Comparison of ENCODE assay signal across 15 mouse cellular contexts in the genomic region with DNA sequence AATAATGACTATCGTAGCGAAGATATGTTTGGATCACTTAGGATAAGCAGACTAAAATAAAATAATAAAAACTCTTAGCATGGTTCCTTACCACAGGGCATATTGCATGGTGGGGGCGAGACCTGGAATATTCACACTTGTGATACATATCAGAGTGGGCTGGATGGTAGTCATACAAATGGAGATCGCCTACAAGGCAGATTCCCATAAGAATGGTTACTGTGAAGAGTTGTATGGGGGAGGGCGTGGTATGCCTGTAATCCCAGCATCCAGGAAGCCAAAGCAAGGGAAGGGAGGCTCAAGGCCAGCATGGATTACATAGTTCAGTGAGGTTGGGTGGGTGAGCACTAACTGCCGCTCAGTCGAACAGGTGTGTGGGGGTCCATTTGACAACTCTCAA. TPM values are rescaled to one million over a fixed set of nuclear protein-coding genes. Genes with fewer than 3 reads are reported as not detected.
DNase-seq lines count a peak whose midpoint lies in the region; ATAC-seq and TF ChIP-seq lines count a peak whose summit lies in the region.
"Had no signal": no experiment of that assay in that cellular context is flagged by ENCODE, and none has a peak within 500 bp of the region (broad histone marks: within the 10 kb centered on the region; RNA-seq: fewer than 3 reads in every experiment).

No protein-coding gene starts in this region.

- TF ChIP-seq EP300 in ES-Bruce4 (IDR thresholded peaks at IDR 0.05; ENCODE audit: insufficient read depth, low read depth, low read length): 0 out of 2 replicates have a peak, but pooled peaks have one; percentile 20

- H3K27me3 ChIP-seq in ES-Bruce4 (ENCODE audit: control insufficient read depth, insufficient read depth, low read length, poor library complexity, severe bottlenecking): peaks cover under 1% of the 10 kb centered on the region; the same call in 1 of the 2 replicates
- H3K27me3 ChIP-seq in hindbrain, embryonic 12.5 days: peaks cover 48% of the 10 kb centered on the region
- peaks cover 22% of the 10 kb centered on the region for H3K27me3 ChIP-seq in midbrain, embryonic 15.5 days (replicated peaks)
- H3K27me3 ChIP-seq in heart, embryonic 11.5 days (ENCODE audit: control insufficient read depth, insufficient read depth, low read length): peaks cover 56% of the 10 kb centered on the region
- peaks cover 74% of the 10 kb centered on the region for H3K27me3 ChIP-seq in limb, embryonic 10.5 days (ENCODE audit: low read depth, poor library complexity, severe bottlenecking)

- WGBS in hindbrain, embryonic 12.5 days: 84% methylated on average over 7 of the region's 7 CpGs
- WGBS in midbrain, embryonic 15.5 days: 87% methylated on average over 7 of the region's 7 CpGs
- 77% methylated on average over 7 of the region's 7 CpGs for WGBS in heart, embryonic 11.5 days (ENCODE audit: insufficient replicate concordance)
- WGBS in limb, embryonic 10.5 days: 85% methylated on average over 7 of the region's 7 CpGs

- H3K4me2 ChIP-seq in hindbrain, embryonic 12.5 days (replicated peaks): peak overlapping the region; percentile 92
- peak overlapping the region; percentile 87 for H3K4me2 ChIP-seq in midbrain, embryonic 15.5 days
- no peak overlapping the region for H3K4me2 ChIP-seq in heart, embryonic 11.5 days

- peak; percentile 88 for DNase-seq in ES-CJ7 (ENCODE audit: low read depth, low spot score)
- DNase-seq in limb, embryonic 10.5 days (ENCODE audit: low spot score): no peak
- DNase-seq: adrenal gland, postnatal 14 days; gastrocnemius, postnatal 14 days; kidney, postnatal 25 days; liver had no signal

- peaks cover 7% of the 10 kb centered on the region; the same call in 1 of the 2 replicates for H3K36me3 ChIP-seq in ES-Bruce4 (ENCODE audit: control insufficient read depth, insufficient read depth, low read length, poor library complexity, severe bottlenecking)
- H3K36me3 ChIP-seq in hindbrain, embryonic 12.5 days: peaks cover 30% of the 10 kb centered on the region
- H3K36me3 ChIP-seq in midbrain, embryonic 15.5 days (replicated peaks): peaks cover 26% of the 10 kb centered on the region
- peaks cover 10% of the 10 kb centered on the region for H3K36me3 ChIP-seq in heart, embryonic 11.5 days (ENCODE audit: control insufficient read depth, insufficient read depth, low read length)
- H3K36me3 ChIP-seq in limb, embryonic 10.5 days: peaks cover 15% of the 10 kb centered on the region

- no peak for TF ChIP-seq CTCF in ES-Bruce4 (IDR thresholded peaks at IDR 0.05; ENCODE audit: low read depth, low read length)

- no peak overlapping the region for H3K27ac ChIP-seq in ES-Bruce4 (ENCODE audit: insufficient read depth, low read length)
- no peak overlapping the region for H3K27ac ChIP-seq in hindbrain, embryonic 12.5 days
- no peak overlapping the region for H3K27ac ChIP-seq in midbrain, embryonic 15.5 days
- H3K27ac ChIP-seq in heart, embryonic 11.5 days (ENCODE audit: low read depth, low read length): no peak overlapping the region
- H3K27ac ChIP-seq in limb, embryonic 10.5 days: no peak overlapping the region
- H3K27ac ChIP-seq: heart, embryonic 15.5 days; intestine, embryonic 15.5 days; lung, embryonic 15.5 days had no signal

- H3K4me1 ChIP-seq in ES-Bruce4 (ENCODE audit: control insufficient read depth, insufficient read depth, low read length): no peaks in the 10 kb centered on the region
- peaks cover 36% of the 10 kb centered on the region for H3K4me1 ChIP-seq in hindbrain, embryonic 12.5 days
- peaks cover 51% of the 10 kb centered on the region for H3K4me1 ChIP-seq in midbrain, embryonic 15.5 days
- peaks cover 27% of the 10 kb centered on the region for H3K4me1 ChIP-seq in heart, embryonic 11.5 days (ENCODE audit: control insufficient read depth, insufficient read depth, low read length)
- H3K4me1 ChIP-seq in limb, embryonic 10.5 days: peaks cover 43% of the 10 kb centered on the region

- H3K4me3 ChIP-seq in ES-Bruce4 (ENCODE audit: low read depth, low read length): no peak overlapping the region
- H3K4me3 ChIP-seq in hindbrain, embryonic 12.5 days: peak overlapping the region; percentile 81
- peak overlapping the region; percentile 71 for H3K4me3 ChIP-seq in midbrain, embryonic 15.5 days
- H3K4me3 ChIP-seq in heart, embryonic 11.5 days (ENCODE audit: low read depth, low read length): no peak overlapping the region
- no peak overlapping the region for H3K4me3 ChIP-seq in limb, embryonic 10.5 days
- H3K4me3 ChIP-seq: erythroblast, embryonic 14.5 days; lung, embryonic 15.5 days had no signal

- no peaks in the 10 kb centered on the region for H3K9me3 ChIP-seq in ES-Bruce4 (replicated peaks; ENCODE audit: control insufficient read depth, insufficient read depth, low read length, poor library complexity, severe bottlenecking)
- no peaks in the 10 kb centered on the region for H3K9me3 ChIP-seq in hindbrain, embryonic 12.5 days (replicated peaks)
- H3K9me3 ChIP-seq in midbrain, embryonic 15.5 days: no peaks in the 10 kb centered on the region
- no peaks in the 10 kb centered on the region for H3K9me3 ChIP-seq in heart, embryonic 11.5 days (replicated peaks; ENCODE audit: control insufficient read depth, low read length)
- no peaks in the 10 kb centered on the region for H3K9me3 ChIP-seq in limb, embryonic 10.5 days (replicated peaks)
- H3K9me3 ChIP-seq: heart, embryonic 15.5 days; intestine, embryonic 15.5 days; lung, embryonic 15.5 days had no signal

- TF ChIP-seq POLR2A in ES-Bruce4 (IDR thresholded peaks at IDR 0.05; ENCODE audit: insufficient read depth, low read length): no peak

- no peak for ATAC-seq in hindbrain, embryonic 12.5 days (ENCODE audit: low FRiP score)
- ATAC-seq in midbrain, embryonic 15.5 days (replicated peaks): no peak
- ATAC-seq in heart, embryonic 11.5 days (replicated peaks; ENCODE audit: insufficient number of reproducible peaks, low FRiP score, low TSS enrichment): no peak
- ATAC-seq in inflammation-experienced regulatory T-cells, adult 6 months: no peak
- ATAC-seq: intestine, embryonic 15.5 days had no signal

- H3K9ac ChIP-seq in ES-Bruce4 (ENCODE audit: low read depth, poor library complexity, severe bottlenecking): no peak overlapping the region
- H3K9ac ChIP-seq in hindbrain, embryonic 12.5 days: no peak overlapping the region
- H3K9ac ChIP-seq in midbrain, embryonic 15.5 days: peak overlapping the region; percentile 63; the same call in 1 of the 2 replicates
- no peak overlapping the region for H3K9ac ChIP-seq in heart, embryonic 11.5 days (ENCODE audit: low read depth, low read length)
- H3K9ac ChIP-seq: heart, embryonic 15.5 days; intestine, embryonic 15.5 days; lung, embryonic 15.5 days had no signal

RNA-seq across cellular contexts. Expression of gene Tmem198, which starts 1.4 kb away (rescaled TPM):
- 0.27 and 0.53 TPM in 2 replicates for polyA plus RNA-seq in ES-Bruce4 (2011; ENCODE audit: insufficient read depth, insufficient read length, low read depth, missing spikeins)
- polyA plus RNA-seq in hindbrain, embryonic 12.5 days (2016; fragmentation: Nextera tagmentation; extraction: Ambion mirVana): 25.3 and 25.7 TPM in 2 replicates
- polyA plus RNA-seq in midbrain, embryonic 15.5 days (2015; fragmentation: Nextera tagmentation; extraction: Ambion mirVana): 59.2 and 60.0 TPM in 2 replicates
- polyA plus RNA-seq in heart, embryonic 11.5 days (2014; fragmentation: Nextera tagmentation; extraction: Ambion mirVana): 0.14 and 0.54 TPM in 2 replicates
- polyA plus RNA-seq in limb, embryonic 10.5 days (2016; fragmentation: Nextera tagmentation; extraction: Ambion mirVana): 0.35 and 0.69 TPM in 2 replicates
- polyA plus RNA-seq in inflammation-experienced regulatory T-cells, adult 6 months (2017; shearing (Covaris generic)): under 1 TPM in 1 of 3 experiments, not detected in 2; 0.24 TPM

RNA-seq across cellular contexts. Expression of gene Chpf, which starts 1.6 kb away (rescaled TPM):
- polyA plus RNA-seq in ES-Bruce4 (2011; ENCODE audit: insufficient read depth, insufficient read length, low read depth, missing spikeins): 13.3 and 15.1 TPM in 2 replicates
- polyA plus RNA-seq in hindbrain, embryonic 12.5 days (2016; fragmentation: Nextera tagmentation; extraction: Ambion mirVana): 39.2 and 41.5 TPM in 2 replicates
- polyA plus RNA-seq in midbrain, embryonic 15.5 days (2015; fragmentation: Nextera tagmentation; extraction: Ambion mirVana): 42.3 and 45.8 TPM in 2 replicates
- 21.4 and 24.6 TPM in 2 replicates for polyA plus RNA-seq in heart, embryonic 11.5 days (2014; fragmentation: Nextera tagmentation; extraction: Ambion mirVana)
- 23.7 and 28.8 TPM in 2 replicates for polyA plus RNA-seq in limb, embryonic 10.5 days (2016; fragmentation: Nextera tagmentation; extraction: Ambion mirVana)
- 1 to 10 TPM; 5.5 to 6.9 (median 5.6) TPM for polyA plus RNA-seq in inflammation-experienced regulatory T-cells, adult 6 months (2017; shearing (Covaris generic))

RNA-seq across cellular contexts. Expression of gene Obsl1, which starts 25.5 kb away (rescaled TPM):
- polyA plus RNA-seq in ES-Bruce4 (2011; ENCODE audit: insufficient read depth, insufficient read length, low read depth, missing spikeins): 32.6 and 32.9 TPM in 2 replicates
- 63.4 and 66.4 TPM in 2 replicates for polyA plus RNA-seq in hindbrain, embryonic 12.5 days (2016; fragmentation: Nextera tagmentation; extraction: Ambion mirVana)
- 29.3 and 31.9 TPM in 2 replicates for polyA plus RNA-seq in midbrain, embryonic 15.5 days (2015; fragmentation: Nextera tagmentation; extraction: Ambion mirVana)
- 98.8 and 102 TPM in 2 replicates for polyA plus RNA-seq in heart, embryonic 11.5 days (2014; fragmentation: Nextera tagmentation; extraction: Ambion mirVana)
- polyA plus RNA-seq in limb, embryonic 10.5 days (2016; fragmentation: Nextera tagmentation; extraction: Ambion mirVana): 68.0 and 75.5 TPM in 2 replicates
- not detected for polyA plus RNA-seq in inflammation-experienced regulatory T-cells, adult 6 months (2017; shearing (Covaris generic))

RNA-seq across cellular contexts. Expression of gene Inha, which starts 26.1 kb away (rescaled TPM):
- 1.9 and 2.4 TPM in 2 replicates for polyA plus RNA-seq in ES-Bruce4 (2011; ENCODE audit: insufficient read depth, insufficient read length, low read depth, missing spikeins)
- polyA plus RNA-seq in hindbrain, embryonic 12.5 days (2016; fragmentation: Nextera tagmentation; extraction: Ambion mirVana): 8.6 and 9.2 TPM in 2 replicates
- 24.3 and 24.5 TPM in 2 replicates for polyA plus RNA-seq in midbrain, embryonic 15.5 days (2015; fragmentation: Nextera tagmentation; extraction: Ambion mirVana)
- 4.0 and 4.8 TPM in 2 replicates for polyA plus RNA-seq in heart, embryonic 11.5 days (2014; fragmentation: Nextera tagmentation; extraction: Ambion mirVana)
- polyA plus RNA-seq in limb, embryonic 10.5 days (2016; fragmentation: Nextera tagmentation; extraction: Ambion mirVana): 2.4 and 4.2 TPM in 2 replicates
- not detected for polyA plus RNA-seq in inflammation-experienced regulatory T-cells, adult 6 months (2017; shearing (Covaris generic))
- polyA plus RNA-seq: erythroblast, embryonic 14.5 days had no signal

RNA-seq across cellular contexts. Expression of gene Asic4, which starts 30.5 kb away (rescaled TPM):
- polyA plus RNA-seq in ES-Bruce4 (2011; ENCODE audit: insufficient read depth, insufficient read length, low read depth, missing spikeins): not detected in 2 replicates
- polyA plus RNA-seq in hindbrain, embryonic 12.5 days (2016; fragmentation: Nextera tagmentation; extraction: Ambion mirVana): 18.3 and 19.0 TPM in 2 replicates
- 64.4 and 73.2 TPM in 2 replicates for polyA plus RNA-seq in midbrain, embryonic 15.5 days (2015; fragmentation: Nextera tagmentation; extraction: Ambion mirVana)
- polyA plus RNA-seq in heart, embryonic 11.5 days (2014; fragmentation: Nextera tagmentation; extraction: Ambion mirVana): 0.11 TPM in 2 replicates
- 0.31 and 0.59 TPM in 2 replicates for polyA plus RNA-seq in limb, embryonic 10.5 days (2016; fragmentation: Nextera tagmentation; extraction: Ambion mirVana)
- polyA plus RNA-seq in inflammation-experienced regulatory T-cells, adult 6 months (2017; shearing (Covaris generic)): not detected
- polyA plus RNA-seq: erythroblast, embryonic 14.5 days had no signal

Comparison
In these comparisons a context has a peak if more than half of its experiments do, and no peak if none do; other contexts are left out.
1. H3K4me3 ChIP-seq: peak in hindbrain, embryonic 12.5 days (single experiment) and midbrain, embryonic 15.5 days (single experiment); none in ES-Bruce4 (single experiment), heart, embryonic 11.5 days (single experiment) and limb, embryonic 10.5 days (single experiment).
2. RNA of gene Tmem198, which starts 1.4 kb away (polyA plus RNA-seq): 59.2 to 60.0 TPM in midbrain, embryonic 15.5 days and 25.3 to 25.7 TPM in hindbrain, embryonic 12.5 days; 0.35 to 0.69 TPM in limb, embryonic 10.5 days, 0.27 to 0.53 TPM in ES-Bruce4, 0.14 to 0.54 TPM in heart, embryonic 11.5 days and 0.24 TPM in inflammation-experienced regulatory T-cells, adult 6 months; every median in the first group is over 10 times any median in the second.
3. RNA of gene Obsl1, which starts 25.5 kb away (polyA plus RNA-seq): 98.8 to 102 TPM in heart, embryonic 11.5 days, 68.0 to 75.5 TPM in limb, embryonic 10.5 days, 63.4 to 66.4 TPM in hindbrain, embryonic 12.5 days, 32.6 to 32.9 TPM in ES-Bruce4 and 29.3 to 31.9 TPM in midbrain, embryonic 15.5 days; not detected in inflammation-experienced regulatory T-cells, adult 6 months; every median in the first group is over 10 times any median in the second.